9 mouse cellular contexts compared by ENCODE assay signal in the genomic region with DNA sequence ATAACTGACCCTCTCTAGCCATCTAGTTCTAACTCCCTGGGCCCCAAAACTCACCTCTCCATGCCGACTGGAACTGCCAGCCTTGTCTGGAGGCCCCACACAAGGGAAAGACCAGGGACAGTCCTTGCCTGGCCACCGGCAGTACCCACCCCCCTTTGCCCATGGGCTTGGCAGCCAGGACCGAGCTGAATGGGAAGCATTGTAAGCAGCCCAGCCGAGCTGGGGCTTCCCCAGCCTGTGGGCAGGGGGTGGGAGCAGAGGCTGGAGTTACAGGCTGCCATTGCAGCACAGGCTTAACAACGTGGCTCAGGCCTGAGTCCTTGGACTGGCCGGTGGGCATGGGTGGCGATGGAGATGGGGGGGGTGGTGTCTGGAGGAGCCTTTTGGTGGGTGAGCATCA. TPM values are rescaled to one million over a fixed set of nuclear protein-coding genes. Genes with fewer than 3 reads are reported as not detected.
DNase-seq lines count a peak whose midpoint lies in the region; TF ChIP-seq lines count a peak whose summit lies in the region.
"Had no signal": no experiment of that assay in that cellular context is flagged by ENCODE, and none has a peak within 500 bp of the region (broad histone marks: within the 10 kb centered on the region; RNA-seq: fewer than 3 reads in every experiment).

Gene Chadl, minus strand, starts transcription at position 113 of the 400 bp plus-strand sequence.

- intact Hi-C loops in left cerebral cortex, adult 2 months (cut with DNase I) = no loop called here

- H3K4me3 ChIP-seq in left cerebral cortex, adult 2 months = no peak within 1 kb of the TSS
- H3K4me3 ChIP-seq: midbrain, embryonic 12.5 days had no signal

- DNase-seq in cerebellum, adult 9-11 months = peak; percentile 39
- no peak for DNase-seq in cerebellum, adult 11 months
- peak; percentile 54 for DNase-seq in retina, postnatal 1 day
- no peak for DNase-seq in retina, embryonic 14.5 days (ENCODE audit: low spot score)
- peak in 1 of 2 experiments; percentile 30 for DNase-seq in left cerebral cortex, adult 2 months (ENCODE audit: extremely low spot score in 1 of 2, low spot score in 2 of 2)
- DNase-seq in right cerebral cortex, postnatal 4 days = peak; percentile 48
- no peak for DNase-seq in ovary, adult 18-20 months (ENCODE audit: low spot score)
- DNase-seq in adrenal gland, postnatal 10 days = no peak

- no peak for TF ChIP-seq CTCF in left cerebral cortex, adult 2 months (IDR thresholded peaks at IDR 0.05)

- H3K27ac ChIP-seq in left cerebral cortex, adult 2 months = no peak within 1 kb of the TSS
- H3K27ac ChIP-seq: midbrain, embryonic 12.5 days had no signal

RNA-seq across cellular contexts. Expression of gene Chadl, which starts in this region (rescaled TPM):
- 10 to 100 TPM; 12.2 to 13.8 TPM for total RNA-seq in left cerebral cortex, adult 2 months (2021)
- total RNA-seq in adrenal gland, postnatal 10 days (2021) = 1 to 10 TPM; 3.6 to 5.1 TPM

Comparison
In these comparisons a context has a peak if more than half of its experiments do, and no peak if none do; other contexts are left out.
1. DNase-seq: peak in cerebellum, adult 9-11 months (single experiment), retina, postnatal 1 day (single experiment) and right cerebral cortex, postnatal 4 days (single experiment); none in cerebellum, adult 11 months (single experiment), retina, embryonic 14.5 days (single experiment), ovary, adult 18-20 months (single experiment) and adrenal gland, postnatal 10 days (single experiment).